ENCODE assay signal across 10 mouse cellular contexts in the genomic region with DNA sequence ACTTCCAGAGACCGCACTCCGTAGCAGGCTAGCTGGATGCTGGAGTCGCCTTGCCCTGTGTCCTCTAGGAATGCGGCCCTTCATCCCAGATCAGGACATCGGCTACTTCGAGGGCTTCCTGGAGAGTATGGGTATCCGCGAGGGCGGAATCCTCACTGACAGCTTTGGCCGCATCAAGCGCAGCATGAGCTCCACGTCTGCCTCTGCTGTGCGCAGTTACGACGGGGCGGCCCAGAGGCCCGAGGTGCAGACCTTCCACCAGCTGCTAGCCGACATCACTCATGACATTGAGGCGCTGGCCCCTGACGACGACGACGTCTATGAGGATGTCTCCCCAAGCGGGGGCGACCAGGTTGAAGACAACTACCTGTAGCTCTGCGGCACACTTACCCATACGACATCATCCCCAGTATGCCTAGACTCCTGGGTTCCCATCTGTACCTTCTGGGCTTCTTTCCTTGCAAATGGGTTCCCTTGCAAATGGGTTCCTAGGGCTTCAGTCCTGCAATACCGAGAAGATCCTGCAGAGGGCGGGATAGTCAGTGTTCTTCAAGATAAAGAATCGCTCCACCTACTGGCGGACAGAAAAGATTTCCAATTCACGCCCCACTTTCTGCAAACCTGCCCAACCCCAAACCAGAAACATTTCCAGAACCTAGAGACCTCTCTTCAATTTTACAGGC. TPM values are rescaled to one million over a fixed set of nuclear protein-coding genes. Genes with fewer than 3 reads are reported as not detected.
DNase-seq lines count a peak whose midpoint lies in the region; ATAC-seq lines count a peak whose summit lies in the region.
"Had no signal": no experiment of that assay in that cellular context is flagged by ENCODE, and none has a peak within 500 bp of the region (broad histone marks: within the 10 kb centered on the region; RNA-seq: fewer than 3 reads in every experiment).

No protein-coding gene starts in this region.

- 38% methylated on average over 32 of the region's 32 CpGs for WGBS in intestine, embryonic 14.5 days
- 38% methylated on average over 32 of the region's 32 CpGs for WGBS in intestine, embryonic 15.5 days

- H3K27me3 ChIP-seq in intestine, embryonic 14.5 days (replicated peaks; ENCODE audit: control insufficient read depth, insufficient read depth, low read length) = no peaks in the 10 kb centered on the region
- H3K27me3 ChIP-seq in intestine, embryonic 15.5 days (replicated peaks) = no peaks in the 10 kb centered on the region
- no peaks in the 10 kb centered on the region for H3K27me3 ChIP-seq in splenic B cell, adult 2 months (ENCODE audit: control insufficient read depth, insufficient read depth, low read length, poor library complexity, severe bottlenecking)
- H3K27me3 ChIP-seq: neural tube, embryonic 13.5 days had no signal

- 0 out of 2 replicates have a peak, but pooled peaks have one; percentile 29 for ATAC-seq in intestine, embryonic 14.5 days (replicated peaks; ENCODE audit: low FRiP score, low TSS enrichment, low read depth)
- no peak for ATAC-seq in intestine, embryonic 15.5 days
- ATAC-seq in monocyte, adult 5-6 weeks (replicated peaks; ENCODE audit: insufficient number of reproducible peaks, low FRiP score, low TSS enrichment, poor library complexity, severe bottlenecking) = peak; percentile 54

- H3K9me3 ChIP-seq in intestine, embryonic 14.5 days (ENCODE audit: control insufficient read depth, low read length) = no peaks in the 10 kb centered on the region
- no peaks in the 10 kb centered on the region for H3K9me3 ChIP-seq in intestine, embryonic 15.5 days
- H3K9me3 ChIP-seq: embryonic facial prominence, embryonic 15.5 days; neural tube, embryonic 13.5 days had no signal

- no peak overlapping the region for H3K4me3 ChIP-seq in intestine, embryonic 14.5 days (ENCODE audit: low read depth, low read length)
- H3K4me3 ChIP-seq in intestine, embryonic 15.5 days (replicated peaks) = no peak overlapping the region
- H3K4me3 ChIP-seq: embryonic facial prominence, embryonic 15.5 days; neural tube, embryonic 13.5 days had no signal

- peak; percentile 98 for DNase-seq in intestine, embryonic 14.5 days (ENCODE audit: low spot score)
- DNase-seq in adrenal gland, adult 8-10 months = peak; percentile 58
- DNase-seq in embryo, embryonic 10.5 days (ENCODE audit: low spot score) = peak; percentile 96
- peak; percentile 79 to 89 for DNase-seq in heart, postnatal 10 days
- peak; percentile 65 for DNase-seq in left cerebral cortex, adult 11 months (ENCODE audit: low spot score)
- peak; percentile 96 for DNase-seq in splenic B cell, adult 2 months (ENCODE audit: low read depth, low spot score)

- no peaks in the 10 kb centered on the region for H3K36me3 ChIP-seq in intestine, embryonic 14.5 days (ENCODE audit: control insufficient read depth, insufficient read depth, low read length)
- H3K36me3 ChIP-seq in intestine, embryonic 15.5 days = no peaks in the 10 kb centered on the region
- no peaks in the 10 kb centered on the region for H3K36me3 ChIP-seq in splenic B cell, adult 2 months (ENCODE audit: control insufficient read depth, insufficient read depth, low read length, poor library complexity, severe bottlenecking)
- H3K36me3 ChIP-seq: embryonic facial prominence, embryonic 15.5 days; neural tube, embryonic 13.5 days had no signal

- H3K4me1 ChIP-seq in intestine, embryonic 14.5 days (replicated peaks; ENCODE audit: control insufficient read depth, insufficient read depth, low read length) = no peaks in the 10 kb centered on the region
- H3K4me1 ChIP-seq in intestine, embryonic 15.5 days (replicated peaks) = no peaks in the 10 kb centered on the region
- H3K4me1 ChIP-seq: embryonic facial prominence, embryonic 15.5 days; neural tube, embryonic 13.5 days had no signal

- no peak overlapping the region for H3K4me2 ChIP-seq in intestine, embryonic 14.5 days (ENCODE audit: low read length)
- H3K4me2 ChIP-seq in intestine, embryonic 15.5 days (replicated peaks) = no peak overlapping the region
- H3K4me2 ChIP-seq: embryonic facial prominence, embryonic 15.5 days; neural tube, embryonic 13.5 days had no signal

- no peak overlapping the region for H3K27ac ChIP-seq in intestine, embryonic 14.5 days (ENCODE audit: low read depth)
- no peak overlapping the region for H3K27ac ChIP-seq in intestine, embryonic 15.5 days
- H3K27ac ChIP-seq: embryonic facial prominence, embryonic 15.5 days; neural tube, embryonic 13.5 days had no signal

- no peak overlapping the region for H3K9ac ChIP-seq in intestine, embryonic 14.5 days (ENCODE audit: low read length)
- H3K9ac ChIP-seq in intestine, embryonic 15.5 days = no peak overlapping the region
- H3K9ac ChIP-seq: embryonic facial prominence, embryonic 15.5 days; neural tube, embryonic 13.5 days had no signal

- intact Hi-C loops in heart, postnatal 10 days (cut with DNase I) = loop anchor here (1.0 to 2.0 kb wide), 2 partner anchors 32 to 61 kb away; no protein-coding TSS in a partner anchor

RNA-seq across cellular contexts. Expression of a gene that starts 15.2 kb away (rescaled TPM):
- polyA plus RNA-seq in intestine, embryonic 14.5 days (2014; fragmentation: Nextera tagmentation; extraction: Ambion mirVana) = 1.4 and 2.4 TPM in 2 replicates
- polyA plus RNA-seq in intestine, embryonic 15.5 days (2015; fragmentation: Nextera tagmentation; extraction: Ambion mirVana) = 1.5 and 2.0 TPM in 2 replicates
- 10 to 100 TPM in 3 of 4 experiments, 1 to 10 TPM in 1; 9.0 to 19.5 (median 14.7) TPM for total RNA-seq in adrenal gland, adult 8-10 months (2022)
- total RNA-seq in heart, postnatal 10 days (2021) = 10 to 100 TPM; 26.9 to 29.1 TPM
- not detected in 3 replicates for total RNA-seq in monocyte, adult 5-6 weeks (2017)

RNA-seq across cellular contexts. Expression of a gene that starts 27.3 kb away (rescaled TPM):
- polyA plus RNA-seq in intestine, embryonic 14.5 days (2014; fragmentation: Nextera tagmentation; extraction: Ambion mirVana) = 4.5 and 4.7 TPM in 2 replicates
- polyA plus RNA-seq in intestine, embryonic 15.5 days (2015; fragmentation: Nextera tagmentation; extraction: Ambion mirVana) = 5.7 and 6.2 TPM in 2 replicates
- 1 to 10 TPM; 3.3 to 5.5 (median 4.5) TPM for total RNA-seq in adrenal gland, adult 8-10 months (2022)
- total RNA-seq in heart, postnatal 10 days (2021) = 1 to 10 TPM; 1.0 to 1.2 TPM
- 404 to 550 TPM (median 548 TPM) in 3 replicates for total RNA-seq in monocyte, adult 5-6 weeks (2017)

RNA-seq across cellular contexts. Expression of a gene that starts 49.3 kb away (rescaled TPM):
- polyA plus RNA-seq in intestine, embryonic 14.5 days (2014; fragmentation: Nextera tagmentation; extraction: Ambion mirVana) = 0.08 TPM in 1 of 2 replicates, not detected in the other
- 0.10 TPM in 2 replicates for polyA plus RNA-seq in intestine, embryonic 15.5 days (2015; fragmentation: Nextera tagmentation; extraction: Ambion mirVana)
- 1 to 10 TPM; 1.2 to 2.3 (median 1.7) TPM for total RNA-seq in adrenal gland, adult 8-10 months (2022)
- not detected for total RNA-seq in heart, postnatal 10 days (2021)
- total RNA-seq in monocyte, adult 5-6 weeks (2017) = not detected in 3 replicates
- polyA plus RNA-seq: embryonic facial prominence, embryonic 15.5 days had no signal

Comparison
In these comparisons a context has a peak if more than half of its experiments do, and no peak if none do; other contexts are left out.
1. RNA of a gene that starts 27.3 kb away (total RNA-seq): 404 to 550 TPM in monocyte, adult 5-6 weeks; 3.3 to 5.5 TPM in adrenal gland, adult 8-10 months and 1.0 to 1.2 TPM in heart, postnatal 10 days; every median in the first group is over 10 times any median in the second.
2. Peak in every context shown above with its lines, with median percentiles within 50 percentile points of each other: DNase-seq.